Mouse (Mus musculus) layer of hippocampus, adult 11-12 months (tissue): ENCODE results near the gene Cd55.
"Not testable (repeated sequence)": the region's sequence is repeated elsewhere in the genome, so short reads cannot be mapped to it uniquely, and the experiment has no call there.

Experiments
- DNase-seq: peaks from one replicate; pipeline ENCODE4 v3.0.0; 2022; ENCODE audit warnings: low spot score

The Cd55 gene

DNA sequence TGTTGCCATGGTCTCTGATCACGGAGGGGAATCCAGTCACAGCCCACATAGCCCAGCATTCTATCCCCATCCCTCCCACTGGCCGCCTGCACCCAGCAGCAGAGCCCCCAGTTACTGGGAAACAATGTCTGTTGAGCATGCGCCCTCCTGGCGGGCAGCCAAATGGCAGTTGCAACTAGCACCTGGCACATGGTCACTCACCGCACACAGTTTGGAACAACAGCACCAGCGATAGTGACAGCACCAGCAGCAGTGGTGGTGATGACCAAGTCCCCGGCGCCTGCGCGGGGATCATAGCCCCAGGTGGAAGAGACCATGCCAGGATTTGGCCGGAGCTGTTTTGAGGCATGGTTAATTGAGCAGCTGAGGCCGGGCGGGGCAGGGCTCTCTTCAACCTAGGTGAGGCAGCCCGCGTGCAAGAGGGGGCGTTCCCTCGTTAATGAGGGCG is 39.9 kb downstream of the Cd55 start, which contains the start of gene Cd55b:
Gene Cd55b, minus strand, starts transcription at position 346 of the 448 bp plus-strand sequence.
- DNase-seq = peak; percentile 8

- DNase-seq = not testable (repeated sequence)
These were observed 40.5 kb downstream of the Cd55 start for GRCm38 (mm10) chr1:130422033-130422432.

GRCm38 (mm10) chr1:130397109-130397508 is 65.4 kb downstream of the Cd55 start:
- not testable (repeated sequence) for DNase-seq
